Mouse (Mus musculus) cerebellum, postnatal 4 days (tissue): ENCODE results near the gene Serpinb1c.
"Not testable (repeated sequence)": the region's sequence is repeated elsewhere in the genome, so short reads cannot be mapped to it uniquely, and the experiment has no call there.

ENCODE experiments used
- DNase-seq, 2 experiments: peaks; one replicate each; pipeline ENCODE4 v3.0.0; 2022; ENCODE audit warnings: low spot score in 2 of 2, mixed read lengths in 1 of 2

The Serpinb1c gene

GRCm38 (mm10) chr13:32866484-32866883, 31.5 kb downstream of the Serpinb1c start:
- DNase-seq: peak; percentile 58 to 67

GRCm38 (mm10) chr13:32865591-32865990, 32.4 kb downstream of the Serpinb1c start:
- DNase-seq: no peak

- DNase-seq: not testable (repeated sequence)
Measured at GRCm38 (mm10) chr13:32864529-32864928, 33.5 kb downstream of the Serpinb1c start.

- DNase-seq: no peak
Measured at GRCm38 (mm10) chr13:32863456-32863855, 34.6 kb downstream of the Serpinb1c start.

- DNase-seq: no peak
Measured at GRCm38 (mm10) chr13:32860821-32861220, 37.2 kb downstream of the Serpinb1c start.

GRCm38 (mm10) chr13:32853073-32853472, 44.9 kb downstream of the Serpinb1c start:
- no peak for DNase-seq

- no peak for DNase-seq
Measured at GRCm38 (mm10) chr13:32852539-32852938, 45.5 kb downstream of the Serpinb1c start.

GRCm38 (mm10) chr13:32851967-32852366, 46.0 kb downstream of the Serpinb1c start:
- peak in 1 of 2 experiments; percentile 37 for DNase-seq

GRCm38 (mm10) chr13:32850668-32851404, 47.2 kb downstream of the Serpinb1c start, which contains the start of gene Serpinb1a:
TSS of gene Serpinb1a (minus strand) at chr13:32851185.
- no peak for DNase-seq

GRCm38 (mm10) chr13:32850156-32850555, 47.9 kb downstream of the Serpinb1c start:
- DNase-seq: no peak

- no peak for DNase-seq
Measured at GRCm38 (mm10) chr13:32849531-32850123, 48.4 kb downstream of the Serpinb1c start.

GRCm38 (mm10) chr13:32849092-32849491, 48.9 kb downstream of the Serpinb1c start:
- no peak for DNase-seq

GRCm38 (mm10) chr13:32846221-32846620, 51.8 kb downstream of the Serpinb1c start:
- DNase-seq: no peak

GRCm38 (mm10) chr13:32841349-32841748, 56.7 kb downstream of the Serpinb1c start:
- no peak for DNase-seq

GRCm38 (mm10) chr13:32839314-32839713, 58.7 kb downstream of the Serpinb1c start:
- DNase-seq: no peak

GRCm38 (mm10) chr13:32834513-32834912, 63.5 kb downstream of the Serpinb1c start:
- no peak for DNase-seq

GRCm38 (mm10) chr13:32833237-32833636, 64.8 kb downstream of the Serpinb1c start:
- DNase-seq: no peak

GRCm38 (mm10) chr13:32832776-32833175, 65.2 kb downstream of the Serpinb1c start:
- DNase-seq: no peak

GRCm38 (mm10) chr13:32831505-32832273, 66.3 kb downstream of the Serpinb1c start:
- DNase-seq: no peak
